Mouse (Mus musculus): Measurements from ENCODE around the gene Reg4.

DNA sequence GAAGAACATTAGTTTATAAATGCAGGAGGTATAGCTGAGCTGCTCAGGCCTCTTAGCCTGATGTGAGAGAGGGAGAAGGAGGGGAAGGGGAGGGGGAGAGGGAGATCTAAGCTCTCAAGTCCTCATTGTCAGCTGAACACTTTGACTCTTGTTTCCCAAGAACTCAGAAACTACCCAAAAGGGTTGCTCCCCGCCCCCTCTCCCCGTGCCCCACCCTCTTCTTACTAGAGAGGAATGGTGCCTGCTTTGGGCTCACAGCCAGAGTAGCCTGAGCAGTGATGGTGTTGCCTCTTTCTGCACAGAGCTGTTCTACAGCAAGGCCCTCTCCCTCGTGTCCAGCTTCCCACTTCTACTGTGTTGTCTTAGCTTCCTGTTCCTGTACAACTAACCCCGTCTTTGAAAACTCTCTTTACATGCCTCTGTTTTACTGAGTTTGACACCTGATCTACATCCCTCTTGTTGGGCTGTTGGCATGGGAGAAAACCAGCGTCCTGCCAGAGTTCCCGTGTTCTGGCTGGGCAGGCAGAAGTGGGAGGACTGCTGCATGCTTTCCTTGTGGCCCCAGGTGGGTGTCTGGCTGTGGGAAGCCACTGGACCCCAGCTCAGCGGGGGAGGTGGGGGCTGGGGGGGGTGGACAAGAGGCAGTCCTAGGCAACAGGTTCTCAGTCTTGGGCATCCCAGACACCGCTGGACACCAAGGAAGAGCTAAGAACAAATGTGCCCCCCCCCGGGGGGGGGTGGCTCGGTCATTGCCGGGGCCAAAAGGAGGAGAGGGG is 51.9 kb downstream of the Reg4 start:
- TF ChIP-seq CTCF (IDR thresholded peaks at IDR 0.05; ENCODE audit: control insufficient read depth, insufficient read depth, insufficient read length), result no peak
- no peak for TF ChIP-seq MYOD1 (IDR thresholded peaks at IDR 0.05; ENCODE audit: control insufficient read depth, insufficient read length, low read depth)
